Mouse (Mus musculus) testis, adult 2 months (tissue): Measurements from ENCODE around the gene Gm38392.
A peak's percentile ranks its signal among the peaks of the same experiment; 100 is the strongest.

ENCODE experiments used
- CTCF ChIP-seq: fragments of 200-500 bp; IDR thresholded peaks from 2 replicates; pipeline ENCODE4 v1.5.1; 2012; ENCODE audit warnings: low read depth, mild to moderate bottlenecking, inconsistent platforms, low read length, moderate library complexity; ENCODE audit not compliant: control insufficient read depth, insufficient read depth, insufficient replicate concordance
- POLR2A ChIP-seq: fragments of 200-500 bp; IDR thresholded peaks from 2 replicates; pipeline ENCODE4 v1.6.1; 2012; ENCODE audit warnings: low read depth, mild to moderate bottlenecking, inconsistent platforms, low read length, moderate library complexity; ENCODE audit not compliant: control insufficient read depth

GRCm38 (mm10) chr3:88220842-88221241 is 66.2 kb downstream of the Gm38392 start:
- TF ChIP-seq CTCF (peak; percentile 40; the same call in 1 of the 2 replicates), POLR2A (no peak)
